Mouse (Mus musculus): ENCODE results near the gene Spo11.

- no peak for TF ChIP-seq CTCF (IDR thresholded peaks at IDR 0.05; ENCODE audit: extremely low read depth, insufficient read depth, low read length)
- no peak for TF ChIP-seq POLR2A (IDR thresholded peaks at IDR 0.05; ENCODE audit: extremely low read depth, insufficient read depth, low read length)
Observed at GRCm38 (mm10) chr2:173026286-173026685, 48.8 kb downstream of the Spo11 start.

Measured in cortical plate, adult 2 months (tissue).